Comparison of ENCODE assay signal across 22 mouse cellular contexts in genomic region chr3:105777997-105778396, GRCm38 (mm10). TPM values are rescaled to one million over a fixed set of nuclear protein-coding genes. Genes with fewer than 3 reads are reported as not detected.
A peak's percentile ranks its signal among the peaks of the same experiment; 100 is the strongest.
DNase-seq lines count a peak whose midpoint lies in the region; ATAC-seq and TF ChIP-seq lines count a peak whose summit lies in the region.
"Had no signal": no experiment of that assay in that cellular context is flagged by ENCODE, and none has a peak within 500 bp of the region (broad histone marks: within the 10 kb centered on the region; RNA-seq: fewer than 3 reads in every experiment).

No protein-coding gene starts in this region.

- H3K4me2 ChIP-seq in heart, embryonic 12.5 days: no peak overlapping the region
- no peak overlapping the region for H3K4me2 ChIP-seq in liver, postnatal 0 days (ENCODE audit: low read depth, low read length)
- no peak overlapping the region for H3K4me2 ChIP-seq in hindbrain, embryonic 11.5 days (replicated peaks; ENCODE audit: low read depth, low read length)
- H3K4me2 ChIP-seq: embryonic facial prominence, embryonic 13.5 days; embryonic facial prominence, embryonic 15.5 days; forebrain, embryonic 12.5 days had no signal

- no peaks in the 10 kb centered on the region for H3K27me3 ChIP-seq in heart, embryonic 12.5 days (replicated peaks)
- H3K27me3 ChIP-seq in liver, adult 2 months (ENCODE audit: control insufficient read depth, insufficient read depth, low read length): no peaks in the 10 kb centered on the region
- H3K27me3 ChIP-seq in liver, postnatal 0 days (ENCODE audit: insufficient read depth, low read length): no peaks in the 10 kb centered on the region
- no peaks in the 10 kb centered on the region for H3K27me3 ChIP-seq in hindbrain, embryonic 11.5 days (ENCODE audit: control insufficient read depth, insufficient read depth, low read length)
- H3K27me3 ChIP-seq: embryonic facial prominence, embryonic 13.5 days; embryonic facial prominence, embryonic 15.5 days; forebrain, embryonic 12.5 days had no signal

- H3K4me1 ChIP-seq in heart, embryonic 12.5 days (replicated peaks): peaks cover 9% of the 10 kb centered on the region
- peaks cover 3% of the 10 kb centered on the region; the same call in 1 of the 2 replicates for H3K4me1 ChIP-seq in liver, adult 2 months (ENCODE audit: control insufficient read depth, insufficient read depth, low read length)
- H3K4me1 ChIP-seq in liver, postnatal 0 days (ENCODE audit: insufficient read depth): peaks cover 7% of the 10 kb centered on the region
- no peaks in the 10 kb centered on the region for H3K4me1 ChIP-seq in hindbrain, embryonic 11.5 days (replicated peaks; ENCODE audit: control insufficient read depth, insufficient read depth, low read length)
- H3K4me1 ChIP-seq: embryonic facial prominence, embryonic 13.5 days; embryonic facial prominence, embryonic 15.5 days had no signal

- 94% methylated on average over 3 of the region's 3 CpGs for WGBS in heart, embryonic 12.5 days
- 84% methylated on average over 3 of the region's 3 CpGs for WGBS in liver, adult 2 months
- 94% methylated on average over 3 of the region's 3 CpGs for WGBS in liver, postnatal 0 days (ENCODE audit: insufficient replicate concordance)
- WGBS in hindbrain, embryonic 11.5 days: 95% methylated on average over 3 of the region's 3 CpGs

- no peak overlapping the region for H3K4me3 ChIP-seq in heart, embryonic 12.5 days
- no peak overlapping the region for H3K4me3 ChIP-seq in liver, adult 2 months (ENCODE audit: insufficient read depth, low read depth, low read length)
- H3K4me3 ChIP-seq in liver, postnatal 0 days (ENCODE audit: low read depth, low read length): no peak overlapping the region
- H3K4me3 ChIP-seq in hindbrain, embryonic 11.5 days (ENCODE audit: low read depth, low read length): no peak overlapping the region
- H3K4me3 ChIP-seq: embryonic facial prominence, embryonic 13.5 days; embryonic facial prominence, embryonic 15.5 days; erythroblast, embryonic 14.5 days; forebrain, embryonic 10.5 days; forebrain, embryonic 12.5 days had no signal

- peaks cover 14% of the 10 kb centered on the region; the same call in 1 of the 2 replicates for H3K79me2 ChIP-seq in liver, adult 2 months (ENCODE audit: control insufficient read depth, insufficient read depth, low read length)

- no peaks in the 10 kb centered on the region for H3K36me3 ChIP-seq in heart, embryonic 12.5 days
- H3K36me3 ChIP-seq in liver, adult 2 months (ENCODE audit: control insufficient read depth, insufficient read depth, low read length): no peaks in the 10 kb centered on the region
- no peaks in the 10 kb centered on the region for H3K36me3 ChIP-seq in liver, postnatal 0 days (replicated peaks; ENCODE audit: insufficient read depth, low read length)
- no peaks in the 10 kb centered on the region for H3K36me3 ChIP-seq in hindbrain, embryonic 11.5 days (ENCODE audit: control insufficient read depth, insufficient read depth, low read length)
- H3K36me3 ChIP-seq: embryonic facial prominence, embryonic 13.5 days; embryonic facial prominence, embryonic 15.5 days; forebrain, embryonic 10.5 days; forebrain, embryonic 12.5 days had no signal

- DNase-seq in heart, adult 11 months: peak; percentile 76
- DNase-seq in liver, adult 2 months (ENCODE audit: extremely low read depth, low read depth, low spot score): peak; percentile 52
- no peak for DNase-seq in liver, postnatal 0 days
- DNase-seq in hindbrain, embryonic 11.5 days (ENCODE audit: low spot score): no peak
- DNase-seq: adrenal gland, adult 2 months; adrenal gland, postnatal 10 days; adrenal gland, postnatal 25 days; cerebellum, adult 11 months; cerebellum, adult 18-20 months; cerebellum, adult 8-10 months; cerebellum, adult 9-11 months; cerebellum, postnatal 14 days; cerebellum, postnatal 36 days; embryo, embryonic 11 days had no signal

- TF ChIP-seq EP300 in liver, postnatal 0 days (IDR thresholded peaks at IDR 0.05; ENCODE audit: low read depth): no peak

- H3K9ac ChIP-seq in heart, embryonic 12.5 days: no peak overlapping the region
- H3K9ac ChIP-seq in liver, adult 2 months (ENCODE audit: low read depth, low read length): no peak overlapping the region
- no peak overlapping the region for H3K9ac ChIP-seq in liver, postnatal 0 days (replicated peaks)
- H3K9ac ChIP-seq in hindbrain, embryonic 11.5 days (ENCODE audit: low read depth, low read length): no peak overlapping the region
- H3K9ac ChIP-seq: embryonic facial prominence, embryonic 13.5 days; embryonic facial prominence, embryonic 15.5 days; forebrain, embryonic 12.5 days had no signal

- no peak overlapping the region for H3K27ac ChIP-seq in heart, embryonic 12.5 days (ENCODE audit: poor library complexity, severe bottlenecking)
- no peak overlapping the region for H3K27ac ChIP-seq in liver, adult 2 months (replicated peaks; ENCODE audit: insufficient read depth, low read depth, low read length)
- H3K27ac ChIP-seq in liver, postnatal 0 days (ENCODE audit: low read depth): no peak overlapping the region
- H3K27ac ChIP-seq in hindbrain, embryonic 11.5 days (ENCODE audit: low read depth, low read length): no peak overlapping the region
- H3K27ac ChIP-seq: embryonic facial prominence, embryonic 13.5 days; embryonic facial prominence, embryonic 15.5 days; forebrain, embryonic 10.5 days; forebrain, embryonic 12.5 days had no signal

- no peak for TF ChIP-seq CTCF in liver, adult 2 months (IDR thresholded peaks at IDR 0.05; ENCODE audit: low read depth, low read length)
- TF ChIP-seq CTCF in liver, postnatal 0 days (IDR thresholded peaks at IDR 0.05; ENCODE audit: low read depth): no peak

- no peak for ATAC-seq in heart, embryonic 12.5 days (ENCODE audit: insufficient number of reproducible peaks, low FRiP score)
- no peak for ATAC-seq in liver, postnatal 0 days
- ATAC-seq in hindbrain, embryonic 11.5 days (ENCODE audit: low FRiP score): no peak
- ATAC-seq: forebrain, embryonic 14.5 days; forebrain, embryonic 16.5 days had no signal

- no peaks in the 10 kb centered on the region for H3K9me3 ChIP-seq in heart, embryonic 12.5 days (replicated peaks)
- no peaks in the 10 kb centered on the region for H3K9me3 ChIP-seq in liver, postnatal 0 days (ENCODE audit: low read length)
- H3K9me3 ChIP-seq in hindbrain, embryonic 11.5 days (ENCODE audit: control insufficient read depth, low read length): no peaks in the 10 kb centered on the region
- H3K9me3 ChIP-seq: embryonic facial prominence, embryonic 13.5 days; embryonic facial prominence, embryonic 15.5 days; forebrain, embryonic 10.5 days; forebrain, embryonic 12.5 days had no signal

- no peak for TF ChIP-seq POLR2A in liver, adult 2 months (IDR thresholded peaks at IDR 0.05; ENCODE audit: extremely low read depth, insufficient read depth, low read length)

RNA-seq across cellular contexts. Expression of gene Rap1a, which starts 23.1 kb away (rescaled TPM):
- polyA plus RNA-seq in heart, embryonic 12.5 days (2016; fragmentation: Nextera tagmentation; extraction: Ambion mirVana): 88.9 and 92.0 TPM in 2 replicates
- 50.9 and 65.2 TPM in 2 replicates for total RNA-seq in liver, adult 2 months (2014; rRNA removed)
- 8.7 and 10.0 TPM in 2 replicates for polyA plus RNA-seq in liver, adult 2 months (2012; rRNA removed)
- 89.0 and 93.3 TPM in 2 replicates for polyA plus RNA-seq in liver, postnatal 0 days (2015; fragmentation: Nextera tagmentation; extraction: Ambion mirVana)
- polyA plus RNA-seq in hindbrain, embryonic 11.5 days (2014; fragmentation: Nextera tagmentation; extraction: Ambion mirVana): 80.3 and 83.7 TPM in 2 replicates

Comparison
In these comparisons a context has a peak if more than half of its experiments do, and no peak if none do; other contexts are left out.
1. DNase-seq: peak in heart, adult 11 months (single experiment) and liver, adult 2 months (single experiment); none in liver, postnatal 0 days (single experiment) and hindbrain, embryonic 11.5 days (single experiment).